Comparison of ENCODE assay signal across 8 mouse cellular contexts in genomic region chr10:121506731-121507583, GRCm38 (mm10). TPM values are rescaled to one million over a fixed set of nuclear protein-coding genes. Genes with fewer than 3 reads are reported as not detected.
DNase-seq lines count a peak whose midpoint lies in the region; ATAC-seq and TF ChIP-seq lines count a peak whose summit lies in the region.

No protein-coding gene starts in this region.

- no peaks in the 10 kb centered on the region for H3K36me3 ChIP-seq in heart, embryonic 13.5 days
- H3K36me3 ChIP-seq in kidney, embryonic 16.5 days (ENCODE audit: insufficient read depth, low read length) = no peaks in the 10 kb centered on the region
- no peaks in the 10 kb centered on the region for H3K36me3 ChIP-seq in lung, embryonic 16.5 days (ENCODE audit: control insufficient read depth, insufficient read depth, low read length)

- no peak for ATAC-seq in heart, embryonic 13.5 days (ENCODE audit: extremely low read depth, insufficient number of reproducible peaks, low FRiP score, low TSS enrichment)
- peak; percentile 84 for ATAC-seq in kidney, embryonic 16.5 days (ENCODE audit: low FRiP score, low TSS enrichment)
- peak; percentile 59 for ATAC-seq in lung, embryonic 16.5 days (ENCODE audit: low read depth)

- H3K9ac ChIP-seq in heart, embryonic 13.5 days = no peak overlapping the region
- H3K9ac ChIP-seq in kidney, embryonic 16.5 days (replicated peaks; ENCODE audit: low read length) = peak overlapping the region; percentile 31
- H3K9ac ChIP-seq in lung, embryonic 16.5 days (ENCODE audit: low read length) = peak overlapping the region; percentile 30; the same call in 1 of the 2 replicates

- H3K27me3 ChIP-seq in heart, embryonic 13.5 days (replicated peaks) = no peaks in the 10 kb centered on the region
- H3K27me3 ChIP-seq in kidney, embryonic 16.5 days (ENCODE audit: insufficient read depth, low read length) = no peaks in the 10 kb centered on the region
- H3K27me3 ChIP-seq in lung, embryonic 16.5 days (ENCODE audit: control insufficient read depth, insufficient read depth, low read depth, low read length) = no peaks in the 10 kb centered on the region

- peaks cover 3% of the 10 kb centered on the region; the same call in 1 of the 2 replicates for H3K4me1 ChIP-seq in cortical plate, adult 2 months (ENCODE audit: control insufficient read depth, insufficient read depth, low read length)
- H3K4me1 ChIP-seq in heart, embryonic 13.5 days = peaks cover 41% of the 10 kb centered on the region
- peaks cover 43% of the 10 kb centered on the region for H3K4me1 ChIP-seq in kidney, embryonic 16.5 days (ENCODE audit: insufficient read depth, low read length)
- H3K4me1 ChIP-seq in lung, embryonic 16.5 days (replicated peaks; ENCODE audit: control insufficient read depth, insufficient read depth, low read length) = peaks cover 26% of the 10 kb centered on the region

- DNase-seq in ovary, adult 18-20 months (ENCODE audit: low spot score) = peak; percentile 32
- DNase-seq in ovary, postnatal 10 days (ENCODE audit: low spot score) = no peak
- peak; percentile 62 for DNase-seq in retina, embryonic 14.5 days (ENCODE audit: low spot score)
- DNase-seq in thymus, postnatal 4 days = peak; percentile 95

- WGBS in heart, embryonic 13.5 days = 51% methylated on average over 29 of the region's 29 CpGs
- WGBS in kidney, embryonic 16.5 days = 19% methylated on average over 29 of the region's 29 CpGs
- WGBS in lung, embryonic 16.5 days = 38% methylated on average over 29 of the region's 29 CpGs

- 0 out of 2 replicates have a peak overlapping the region, but pooled peaks have one; percentile 32 for H3K27ac ChIP-seq in cortical plate, adult 2 months (ENCODE audit: insufficient read depth, low read length)
- H3K27ac ChIP-seq in heart, embryonic 13.5 days (replicated peaks) = peak overlapping the region; percentile 59
- peak overlapping the region; percentile 77 for H3K27ac ChIP-seq in kidney, embryonic 16.5 days (ENCODE audit: low read length)
- H3K27ac ChIP-seq in lung, embryonic 16.5 days (ENCODE audit: low read length) = peak overlapping the region; percentile 66

- no peak for TF ChIP-seq CTCF in cortical plate, adult 2 months (IDR thresholded peaks at IDR 0.05; ENCODE audit: extremely low read depth, insufficient read depth, low read length)

- H3K4me3 ChIP-seq in cortical plate, adult 2 months (ENCODE audit: insufficient read depth, low read length) = no peak overlapping the region
- no peak overlapping the region for H3K4me3 ChIP-seq in heart, embryonic 13.5 days
- H3K4me3 ChIP-seq in kidney, embryonic 16.5 days (ENCODE audit: low read length) = no peak overlapping the region
- H3K4me3 ChIP-seq in lung, embryonic 16.5 days (ENCODE audit: low read length) = no peak overlapping the region

- H3K4me2 ChIP-seq in heart, embryonic 13.5 days = no peak overlapping the region
- H3K4me2 ChIP-seq in kidney, embryonic 16.5 days (replicated peaks; ENCODE audit: low read depth, low read length) = peak overlapping the region; percentile 24; the same call in 1 of the 2 replicates
- H3K4me2 ChIP-seq in lung, embryonic 16.5 days (ENCODE audit: low read depth, low read length) = peak overlapping the region; percentile 15; the same call in 1 of the 2 replicates

- H3K9me3 ChIP-seq in heart, embryonic 13.5 days = no peaks in the 10 kb centered on the region
- H3K9me3 ChIP-seq in kidney, embryonic 16.5 days (ENCODE audit: low read length) = no peaks in the 10 kb centered on the region
- no peaks in the 10 kb centered on the region for H3K9me3 ChIP-seq in lung, embryonic 16.5 days (ENCODE audit: control insufficient read depth, low read length)

- TF ChIP-seq POLR2A in cortical plate, adult 2 months (IDR thresholded peaks at IDR 0.05; ENCODE audit: extremely low read depth, insufficient read depth, low read length) = no peak

RNA-seq across cellular contexts. Expression of gene Rassf3, which starts 30.8 kb away (rescaled TPM):
- 40.8 and 41.2 TPM in 2 replicates for polyA plus RNA-seq in cortical plate, adult 2 months (2012; rRNA removed)
- polyA plus RNA-seq in heart, embryonic 13.5 days (2015; fragmentation: Nextera tagmentation; extraction: Ambion mirVana) = 15.2 and 19.2 TPM in 2 replicates
- 14.8 and 15.2 TPM in 2 replicates for polyA plus RNA-seq in kidney, embryonic 16.5 days (2015; fragmentation: Nextera tagmentation; extraction: Ambion mirVana)
- 19.7 and 20.7 TPM in 2 replicates for polyA plus RNA-seq in lung, embryonic 16.5 days (2015; fragmentation: Nextera tagmentation; extraction: Ambion mirVana)
